Mouse (Mus musculus): ENCODE measurements around the gene 3830417A13Rik.

Gene 3830417A13Rik

DNA sequence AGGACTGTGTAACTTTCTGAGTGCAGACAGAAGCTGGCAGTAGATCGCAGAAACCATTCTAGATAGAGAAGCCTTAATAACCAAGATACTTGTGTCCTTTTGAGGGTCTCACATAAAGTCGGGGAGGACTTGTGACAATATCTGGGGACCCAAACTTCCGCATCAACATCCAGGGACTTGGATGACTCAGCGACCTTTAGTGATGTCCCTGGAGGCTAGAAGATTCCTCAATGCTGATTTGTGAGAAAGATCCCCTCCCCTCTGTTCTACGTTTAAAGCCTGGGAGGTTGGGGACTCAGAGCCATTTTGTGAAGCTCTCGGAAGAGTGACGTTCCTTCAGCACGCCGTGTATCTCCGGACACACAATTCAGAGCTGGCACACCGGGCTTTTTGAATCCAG, at the start of gene 3830417A13Rik:
TSS of gene 3830417A13Rik (plus strand) at position 301 of the 400 bp plus-strand sequence.
- no peak for DNase-seq (ENCODE audit: low read depth, low spot score)

DNA sequence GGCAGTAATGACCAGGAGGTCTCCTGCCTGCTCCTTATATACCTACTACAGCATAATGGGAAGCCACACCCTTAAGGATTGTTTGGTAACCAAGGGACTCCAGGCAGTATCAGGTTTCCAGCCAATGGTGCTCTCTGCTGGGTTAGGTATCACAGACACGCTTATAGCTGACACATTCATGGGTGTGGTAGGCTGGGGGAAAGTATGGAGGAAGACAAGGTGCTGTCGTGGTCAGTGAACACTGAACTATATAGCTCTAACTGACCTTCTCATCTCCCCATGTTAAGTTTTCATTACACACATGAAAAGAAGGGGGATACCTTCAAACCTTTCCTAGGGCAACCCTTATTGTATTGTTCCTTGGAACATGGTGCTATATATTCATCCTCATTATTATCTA, 21.2 kb upstream of the 3830417A13Rik start, which contains the start of gene Gm6760:
TSS of gene Gm6760 (minus strand) at position 101 of the 400 bp plus-strand sequence.
- no peak for DNase-seq (ENCODE audit: low read depth, low spot score)

DNA sequence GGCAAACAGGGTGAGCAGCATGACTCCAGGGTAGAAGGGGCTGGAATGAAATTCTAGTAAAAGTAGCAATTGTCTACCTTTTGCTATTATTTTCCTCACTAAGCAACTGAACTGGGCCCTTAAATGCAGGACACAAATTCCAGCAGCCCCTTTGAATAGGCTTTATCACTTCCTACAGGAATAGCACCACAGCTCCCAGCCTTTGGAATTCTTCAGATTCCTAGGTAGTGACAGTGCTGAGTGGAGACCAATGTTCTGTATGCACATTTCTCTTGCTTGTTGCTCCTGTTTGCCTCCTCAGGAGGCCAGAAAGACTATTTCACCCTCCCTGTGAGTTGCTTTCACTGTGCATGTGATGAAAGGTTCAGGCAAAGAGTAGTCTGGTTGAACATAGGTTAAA, 7.9 kb downstream of the 3830417A13Rik start:
- DNase-seq (ENCODE audit: low read depth, low spot score), result no peak

Measured in embryo, embryonic 11.5 days (tissue).